Mouse (Mus musculus): ENCODE data around the gene Noxred1.

DNA sequence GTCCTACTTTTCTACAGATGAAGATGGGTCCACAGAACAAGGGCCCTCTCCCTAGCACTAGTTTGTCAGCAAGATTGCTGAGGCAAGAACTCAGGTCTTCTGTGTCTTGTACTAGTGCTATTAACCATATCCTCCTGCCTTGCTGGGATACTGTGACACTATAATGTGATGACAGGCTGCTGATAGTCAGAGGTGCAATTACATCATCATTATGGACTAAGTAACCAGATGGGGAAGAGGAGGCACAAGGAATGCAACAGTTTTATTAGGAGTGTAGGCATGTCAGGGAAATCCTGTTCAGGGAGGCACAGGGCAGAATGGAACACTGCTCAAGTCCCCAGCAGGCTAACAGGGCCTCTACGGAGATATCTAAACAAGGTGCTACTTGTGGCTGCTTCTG, at the start of gene Noxred1:
- no peak for TF ChIP-seq GATA1 (IDR thresholded peaks at IDR 0.05; ENCODE audit: borderline replicate concordance, low read length)
- no peak for TF ChIP-seq FLI1 (IDR thresholded peaks at IDR 0.05; ENCODE audit: low read length)
